Mouse (Mus musculus) CH12.LX (cell line): ENCODE data around the gene Capn3. TPM values are rescaled to one million over a fixed set of nuclear protein-coding genes. Genes with fewer than 3 reads are reported as not detected.

Source experiments
- DNase-seq: peaks from one replicate; pipeline ENCODE4 v3.0.0-alpha.2; 2013; ENCODE audit errors: extremely low read depth
- H3K27ac ChIP-seq: 2 replicates; pipeline ENCODE4 v1.5.1; 2012; ENCODE audit warnings: low read depth, mild to moderate bottlenecking, control low read depth, moderate library complexity; ENCODE audit not compliant: insufficient read depth
- H3K27me3 ChIP-seq: replicated peaks from 2 replicates; pipeline ENCODE3; 2012; ENCODE audit warnings: inconsistent platforms
- H3K36me3 ChIP-seq, 2 experiments: replicated peaks in 1 of 2; 2 replicates each; pipeline versions ENCODE3 to v1.6.1; 2012; ENCODE audit warnings: inconsistent platforms in 1 of 2, low read length in 1 of 2, mild to moderate bottlenecking in 1 of 2, mixed read lengths in 1 of 2, moderate library complexity in 1 of 2; ENCODE audit not compliant: control insufficient read depth in 1 of 2, insufficient read depth in 1 of 2
- H3K4me1 ChIP-seq, 2 experiments: 2 replicates each; pipeline ENCODE4 v1.6.1; 2012; ENCODE audit warnings: inconsistent platforms in 1 of 2, moderate library complexity in 1 of 2; ENCODE audit not compliant: insufficient read depth in 2 of 2, control insufficient read depth in 1 of 2
- H3K4me2 ChIP-seq: 2 replicates; pipeline ENCODE4 v1.6.1; 2012; ENCODE audit warnings: low read depth, mild to moderate bottlenecking, control low read depth; ENCODE audit not compliant: poor library complexity, insufficient read depth, severe bottlenecking
- H3K4me3 ChIP-seq, 3 experiments: fragments of 150-350 bp in 1 of 3; sonication (generic) in 1 of 3; replicated peaks in 1 of 3; 2 replicates each; pipeline versions ENCODE3 to v1.5.1; 2011 to 2012; ENCODE audit warnings: low read depth in 2 of 3, low read length in 2 of 3, mild to moderate bottlenecking in 2 of 3, moderate library complexity in 2 of 3, control low read depth in 1 of 3, improper control_type of control experiment in 1 of 3, inconsistent platforms in 1 of 3, mixed read lengths in 1 of 3; ENCODE audit not compliant: poor library complexity in 1 of 3
- H3K79me2 ChIP-seq: replicated peaks from 2 replicates; pipeline ENCODE4 v1.6.1; 2012; ENCODE audit warnings: mild to moderate bottlenecking, moderate library complexity; ENCODE audit not compliant: control insufficient read depth, poor library complexity, insufficient read depth, severe bottlenecking; ENCODE audit errors: extremely low read depth
- H3K9ac ChIP-seq: 2 replicates; pipeline ENCODE4 v1.6.1; 2012; ENCODE audit warnings: low read depth, mild to moderate bottlenecking, control low read depth, moderate library complexity; ENCODE audit not compliant: insufficient read depth
- H3K9me3 ChIP-seq: replicated peaks from 2 replicates; pipeline ENCODE3; 2012; ENCODE audit warnings: low read length, inconsistent platforms, mixed read lengths
- BHLHE40 ChIP-seq: IDR thresholded peaks from 2 replicates; pipeline ENCODE4 v1.6.1; 2011; ENCODE audit warnings: mild to moderate bottlenecking, low read depth, low read length, improper control_type of control experiment
- E2F4 ChIP-seq: IDR thresholded peaks from 2 replicates; pipeline ENCODE4 v1.6.1; 2011; ENCODE audit warnings: low read depth, low read length, improper control_type of control experiment; ENCODE audit not compliant: insufficient replicate concordance
- ETS1 ChIP-seq: conservative IDR thresholded peaks from 2 replicates; pipeline ENCODE4 v1.6.1; 2012; ENCODE audit warnings: low read depth, mild to moderate bottlenecking, inconsistent platforms, low read length, improper control_type of control experiment, moderate library complexity
- GABPA ChIP-seq: IDR thresholded peaks from 2 replicates; pipeline ENCODE4 v1.6.1; 2012; ENCODE audit warnings: low read depth, low read length, improper control_type of control experiment, inconsistent platforms; ENCODE audit not compliant: insufficient replicate concordance
- HCFC1 ChIP-seq: IDR thresholded peaks from 2 replicates; pipeline ENCODE4 v1.6.1; 2012; ENCODE audit warnings: low read depth, mild to moderate bottlenecking, inconsistent platforms, low read length, improper control_type of control experiment
- JUN ChIP-seq: IDR thresholded peaks from 2 replicates; pipeline ENCODE4 v1.6.1; 2011; ENCODE audit warnings: low read depth, mild to moderate bottlenecking, low read length, improper control_type of control experiment, moderate library complexity; ENCODE audit not compliant: insufficient read depth
- JUND ChIP-seq: conservative IDR thresholded peaks from 2 replicates; pipeline ENCODE4 v1.6.1; 2011; ENCODE audit warnings: low read depth, low read length, improper control_type of control experiment
- KAT2A ChIP-seq: IDR thresholded peaks from 2 replicates; pipeline ENCODE4 v1.6.1; 2012; ENCODE audit warnings: low read length, improper control_type of control experiment, inconsistent platforms; ENCODE audit not compliant: insufficient replicate concordance
- MXI1 ChIP-seq: IDR thresholded peaks from 2 replicates; pipeline ENCODE4 v1.6.1; 2011; ENCODE audit warnings: mild to moderate bottlenecking, low read depth, low read length, improper control_type of control experiment
- NRF1 ChIP-seq: IDR thresholded peaks from 2 replicates; pipeline ENCODE4 v1.6.1; 2014; ENCODE audit warnings: low read depth, mild to moderate bottlenecking, inconsistent platforms, low read length, improper control_type of control experiment, moderate library complexity
- POLR2AphosphoS2 ChIP-seq: IDR thresholded peaks from 2 replicates; pipeline ENCODE4 v1.6.1; 2011; ENCODE audit warnings: low read depth, low read length, improper control_type of control experiment
- RAD21 ChIP-seq: IDR thresholded peaks from 2 replicates; pipeline ENCODE4 v1.6.1; 2011; ENCODE audit warnings: low read depth, mild to moderate bottlenecking, low read length, improper control_type of control experiment, moderate library complexity
- RCOR1 ChIP-seq: conservative IDR thresholded peaks from 2 replicates; pipeline ENCODE4 v1.6.1; 2012; ENCODE audit warnings: low read depth, mild to moderate bottlenecking, inconsistent platforms, low read length, improper control_type of control experiment
- SIN3A ChIP-seq: IDR thresholded peaks from 2 replicates; pipeline ENCODE4 v1.6.1; 2012; ENCODE audit warnings: low read length, improper control_type of control experiment, inconsistent platforms
- TBP ChIP-seq: conservative IDR thresholded peaks from 2 replicates; pipeline ENCODE4 v1.6.1; 2011; ENCODE audit warnings: low read depth, low read length, improper control_type of control experiment
- TCF12 ChIP-seq: IDR thresholded peaks from 2 replicates; pipeline ENCODE4 v1.6.1; 2014; ENCODE audit warnings: low read depth, mild to moderate bottlenecking, inconsistent platforms, low read length, improper control_type of control experiment
- ZMIZ1 ChIP-seq: IDR thresholded peaks from 2 replicates; pipeline ENCODE4 v1.6.1; 2012; ENCODE audit warnings: low read depth, mild to moderate bottlenecking, inconsistent platforms, low read length, improper control_type of control experiment
- ZNF384 ChIP-seq: IDR thresholded peaks from 2 replicates; pipeline ENCODE4 v1.6.1; 2012; ENCODE audit warnings: low read depth, low read length, improper control_type of control experiment, inconsistent platforms
- dilution Hi-C: fragments of 300-500 bp; cut with MboI; formaldehyde crosslinking; loops from 2 replicates; pipeline ENCODE4 v1.14.3; 2020; ENCODE audit warnings: low sequenced_read_pairs; ENCODE audit not compliant: extremely low pct_unique_long_range_greater_than_20kb, extremely low pct_ligation_motif_present
- in situ Hi-C: fragments of 300-500 bp; cut with MboI; formaldehyde crosslinking; loops from 3 replicates; pipeline ENCODE4 v1.14.3; 2019; ENCODE audit warnings: low sequenced_read_pairs, low pct_ligation_motif_present, low pct_unique_long_range_greater_than_20kb, mixed read lengths
- polyA plus RNA-seq: library from polyadenylated mRNA; unstranded; fragments of >175 nt; gene quantifications from 2 replicates; pipeline ENCODE4 v1.2.1, GENCODE M21; 2012; ENCODE audit warnings: low read depth; ENCODE audit not compliant: insufficient read length
- total RNA-seq, 2 experiments: library from RNA; depleted of rRNA; stranded (reverse); fragments of 300-350 nt in 1 of 2; fragments of >200 nt in 1 of 2; gene quantifications; 2 replicates each; pipeline ENCODE4 v1.2.3; 2012 to 2014

The Capn3 gene
- total and polyA plus RNA-seq, 3 experiments: 3.2 to 7.4 (median 7.2) TPM

GRCm38 (mm10) chr2:120414113-120414512 lies 41.7 kb upstream of the Capn3 start:
- Histone ChIP-seq H3K9me3 (no peaks in the 10 kb centered on the region), H3K4me1 (no peaks in the 10 kb centered on the region), H3K4me3 (no peak overlapping the region), H3K36me3 (peaks cover 0 to 42% of the 10 kb centered on the region in 2 experiments), H3K4me2 (no peak overlapping the region), H3K9ac (no peak overlapping the region), H3K27ac (no peak overlapping the region), H3K79me2 (no peaks in the 10 kb centered on the region), H3K27me3 (no peaks in the 10 kb centered on the region)
- in situ Hi-C loops (no loop called here), dilution Hi-C loops (no loop called here)
- no peak for DNase-seq
- no peak for TF ChIP-seq SIN3A
- TF ChIP-seq RCOR1: no peak
- TF ChIP-seq ZMIZ1: no peak
- no peak for TF ChIP-seq JUN
- TF ChIP-seq TCF12: no peak
- no peak for TF ChIP-seq RAD21
- TF ChIP-seq POLR2AphosphoS2: no peak
- TF ChIP-seq HCFC1: no peak
- no peak for TF ChIP-seq GABPA
- no peak for TF ChIP-seq ETS1
- no peak for TF ChIP-seq TBP
- no peak for TF ChIP-seq NRF1
- TF ChIP-seq JUND: no peak
- TF ChIP-seq E2F4: no peak
- no peak for TF ChIP-seq MXI1
- no peak for TF ChIP-seq BHLHE40

DNA sequence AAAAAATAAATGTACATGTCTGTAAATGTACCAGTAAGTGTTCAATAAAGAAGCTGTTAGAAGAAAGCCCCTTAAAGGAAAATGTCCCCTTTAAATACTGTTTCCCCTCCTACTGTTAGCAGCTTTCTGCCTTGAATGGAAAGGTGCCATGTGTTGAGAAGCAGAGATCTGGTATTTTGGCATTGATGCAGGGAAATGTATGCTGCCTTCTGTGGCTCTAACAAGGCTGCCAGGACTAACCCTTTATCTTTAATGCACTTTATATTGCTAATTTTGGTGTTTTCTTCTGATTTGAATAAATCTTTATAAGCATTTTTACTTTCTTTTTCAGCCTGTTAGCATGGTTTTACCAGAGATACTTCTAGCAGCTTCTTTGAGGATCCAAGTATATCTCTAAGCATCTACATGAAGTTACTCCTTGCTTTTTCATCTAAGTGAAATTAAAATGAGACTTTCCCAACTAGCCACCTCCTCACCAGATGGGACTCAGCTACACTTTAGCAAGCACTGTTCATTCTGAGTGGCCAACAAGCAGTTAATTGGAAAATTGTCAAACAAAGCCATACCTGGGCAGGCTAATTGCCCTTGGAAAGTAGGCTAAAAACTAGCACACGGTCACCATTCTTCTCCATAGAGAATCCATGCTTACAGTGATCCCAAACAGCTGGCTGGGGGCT lies 40.9 kb upstream of the Capn3 start:
- in situ Hi-C loops (no loop called here), dilution Hi-C loops (no loop called here)
- Histone ChIP-seq H3K4me3 (no peak overlapping the region), H3K36me3 (peaks cover 0 to 43% of the 10 kb centered on the region in 2 experiments), H3K4me1 (no peaks in the 10 kb centered on the region), H3K27ac (no peak overlapping the region), H3K4me2 (no peak overlapping the region), H3K27me3 (no peaks in the 10 kb centered on the region), H3K9me3 (no peaks in the 10 kb centered on the region), H3K9ac (no peak overlapping the region), H3K79me2 (no peaks in the 10 kb centered on the region)
- no peak for DNase-seq
- TF ChIP-seq POLR2AphosphoS2 (no peak), ZNF384 (no peak), GABPA (no peak), KAT2A (no peak), NRF1 (no peak)
